Mouse (Mus musculus) heart, postnatal 0 days (tissue): Measurements from ENCODE around the gene Gm10192.

Source experiments
- CTCF ChIP-seq: IDR thresholded peaks from 2 replicates; pipeline ENCODE4 v1.5.1; 2016; ENCODE audit warnings: antibody characterized with exemption, control low read depth, low read depth
- EP300 ChIP-seq: IDR thresholded peaks from 2 replicates; pipeline ENCODE4 v1.6.1; 2016; ENCODE audit warnings: antibody characterized with exemption, low read depth

DNA sequence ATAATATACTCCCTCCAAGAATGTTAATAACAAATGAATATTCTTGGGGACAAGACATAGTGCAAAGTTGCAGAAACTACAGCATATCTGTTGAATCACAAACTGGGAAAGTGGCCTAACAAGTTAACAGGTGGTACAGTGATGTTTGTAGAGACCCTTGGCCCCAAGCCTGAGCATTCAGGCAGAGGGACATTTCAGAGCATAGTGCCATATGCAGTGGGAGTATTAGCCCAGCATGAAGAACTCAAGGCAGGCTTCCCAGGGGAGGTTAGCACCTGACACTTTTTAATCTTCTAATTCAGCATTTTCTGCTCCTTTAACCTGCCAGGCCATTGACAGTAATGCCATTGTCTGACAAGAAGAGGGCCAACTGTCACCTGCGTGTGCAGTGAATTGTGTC, 34.9 kb upstream of the Gm10192 start:
- TF ChIP-seq CTCF, result no peak
- no peak for TF ChIP-seq EP300
